Mouse (Mus musculus): Measurements from ENCODE around the gene Slc26a11. TPM values are rescaled to one million over a fixed set of nuclear protein-coding genes. Genes with fewer than 3 reads are reported as not detected.

Slc26a11 gene
- total RNA-seq, 2 experiments from 2014 or later: 3.4 to 4.0 TPM

- DNase-seq (ENCODE audit: low spot score in 2 of 2): no peak
Measured at GRCm38 (mm10) chr11:119395394-119395793, 40.0 kb downstream of the Slc26a11 start.

- no peak for DNase-seq (ENCODE audit: low spot score in 2 of 2)
Measured at GRCm38 (mm10) chr11:119395931-119396330, 40.6 kb downstream of the Slc26a11 start.

GRCm38 (mm10) chr11:119396461-119396860 is 41.1 kb downstream of the Slc26a11 start:
- no peak for DNase-seq (ENCODE audit: low spot score in 2 of 2)

GRCm38 (mm10) chr11:119402501-119403160 is 47.3 kb downstream of the Slc26a11 start:
- no peak for DNase-seq (ENCODE audit: low spot score in 2 of 2)

GRCm38 (mm10) chr11:119404627-119405026 is 49.3 kb downstream of the Slc26a11 start:
- DNase-seq (ENCODE audit: low spot score in 2 of 2): no peak

- no peak for DNase-seq (ENCODE audit: low spot score in 2 of 2)
Measured at GRCm38 (mm10) chr11:119407381-119407780, 52.0 kb downstream of the Slc26a11 start.

- no peak for DNase-seq (ENCODE audit: low spot score in 2 of 2)
Measured at GRCm38 (mm10) chr11:119407977-119408376, 52.6 kb downstream of the Slc26a11 start.

GRCm38 (mm10) chr11:119419327-119420118 is 64.2 kb downstream of the Slc26a11 start:
- no peak for DNase-seq (ENCODE audit: low spot score in 2 of 2)

- DNase-seq (ENCODE audit: low spot score in 2 of 2): no peak
Measured at GRCm38 (mm10) chr11:119420426-119420825, 65.1 kb downstream of the Slc26a11 start.

GRCm38 (mm10) chr11:119427431-119427830 is 72.1 kb downstream of the Slc26a11 start:
- DNase-seq (ENCODE audit: low spot score in 2 of 2): no peak

- DNase-seq (ENCODE audit: low spot score in 2 of 2): no peak
Measured at GRCm38 (mm10) chr11:119427986-119428385, 72.6 kb downstream of the Slc26a11 start.

- no peak for DNase-seq (ENCODE audit: low spot score in 2 of 2)
Measured at GRCm38 (mm10) chr11:119428649-119429136, 73.3 kb downstream of the Slc26a11 start.

Small RNA genes lying within 50 kb of the gene (microRNA-seq; reads per million reads assigned to microRNA genes)
- 0 to 0.50 reads per million in 2 experiments for gene Mir1932

Other genes starting within 250 kb of the Slc26a11 start
- 10 to 100 TPM; 24.8 to 27.5 TPM for gene Tbc1d16, start 127.1 kb upstream of the Slc26a11 start, total RNA-seq (2021)
- under 1 TPM; 0.70 to 0.91 TPM for gene Ccdc40, start 127.0 kb upstream of the Slc26a11 start, total RNA-seq (2021)
- 100 to 1,000 TPM; 242 to 279 TPM for gene Gaa, start 87.7 kb upstream of the Slc26a11 start, total RNA-seq (2021)
- gene Eif4a3, start 55.5 kb upstream of the Slc26a11 start, total RNA-seq (2021): 10 to 100 TPM; 75.9 to 83.0 TPM
- under 1 TPM; 0.12 to 0.28 TPM for gene Card14, start 47.8 kb upstream of the Slc26a11 start, total RNA-seq (2021)
- 1 to 10 TPM; 3.9 to 4.1 TPM for gene Sgsh, start within 50 bp of the Slc26a11 start, total RNA-seq (2021)
- gene Rnf213, start 37.5 kb downstream of the Slc26a11 start, total RNA-seq (2021): 1 to 10 TPM; 3.6 to 4.0 TPM
- 10 to 100 TPM; 32.2 to 35.1 TPM for gene Endov, start 135.8 kb downstream of the Slc26a11 start, total RNA-seq (2021)
- 100 to 1,000 TPM; 226 to 265 TPM for gene Nptx1, start 192.2 kb downstream of the Slc26a11 start, total RNA-seq (2021)
- 10 to 100 TPM; 63.1 to 64.1 TPM for gene Rptor, start 247.3 kb downstream of the Slc26a11 start, total RNA-seq (2021)

Data from left cerebral cortex, adult 18-20 months (tissue).